ENCODE assay signal across 9 mouse cellular contexts in genomic region chr14:7818463-7819121, GRCm38 (mm10). TPM values are rescaled to one million over a fixed set of nuclear protein-coding genes. Genes with fewer than 3 reads are reported as not detected.
DNase-seq lines count a peak whose midpoint lies in the region; ATAC-seq and TF ChIP-seq lines count a peak whose summit lies in the region.
"Had no signal": no experiment of that assay in that cellular context is flagged by ENCODE, and none has a peak within 500 bp of the region (broad histone marks: within the 10 kb centered on the region; RNA-seq: fewer than 3 reads in every experiment).

No protein-coding gene starts in this region.

- H3K4me3 ChIP-seq in testis, adult 2 months (ENCODE audit: control insufficient read depth, low read depth, low read length) = peak overlapping the region; percentile 44
- H3K4me3 ChIP-seq in forebrain, embryonic 16.5 days (replicated peaks; ENCODE audit: low read length) = peak overlapping the region; percentile 66
- H3K4me3 ChIP-seq in lung, postnatal 0 days (ENCODE audit: low read depth, low read length) = peak overlapping the region; percentile 59
- H3K4me3 ChIP-seq in stomach, postnatal 0 days (ENCODE audit: low read depth, low read length) = peak overlapping the region; percentile 73

- no peak for TF ChIP-seq EP300 in lung, postnatal 0 days (IDR thresholded peaks at IDR 0.05)
- no peak for TF ChIP-seq EP300 in stomach, postnatal 0 days (optimal IDR thresholded peaks at IDR 0.05)

- ATAC-seq in forebrain, embryonic 16.5 days = no peak; the same call in 1 of the 2 replicates
- ATAC-seq in lung, postnatal 0 days = peak; percentile 14
- peak; percentile 51 for ATAC-seq in stomach, postnatal 0 days (ENCODE audit: low FRiP score, low TSS enrichment)

- peak overlapping the region; percentile 83 for H3K4me2 ChIP-seq in forebrain, embryonic 16.5 days (ENCODE audit: low read length)
- peak overlapping the region; percentile 95 for H3K4me2 ChIP-seq in lung, postnatal 0 days (replicated peaks; ENCODE audit: low read depth, low read length)
- peak overlapping the region; percentile 90 for H3K4me2 ChIP-seq in stomach, postnatal 0 days (replicated peaks; ENCODE audit: low read depth)

- no peaks in the 10 kb centered on the region for H3K9me3 ChIP-seq in forebrain, embryonic 16.5 days (ENCODE audit: control insufficient read depth, low read length)
- H3K9me3 ChIP-seq in lung, postnatal 0 days (ENCODE audit: low read length) = no peaks in the 10 kb centered on the region
- no peaks in the 10 kb centered on the region for H3K9me3 ChIP-seq in stomach, postnatal 0 days (ENCODE audit: control insufficient read depth, low read length)

- H3K27me3 ChIP-seq in testis, adult 2 months (ENCODE audit: control insufficient read depth, insufficient read depth, low read length) = no peaks in the 10 kb centered on the region
- no peaks in the 10 kb centered on the region for H3K27me3 ChIP-seq in forebrain, embryonic 16.5 days (replicated peaks; ENCODE audit: control insufficient read depth, insufficient read depth, low read length)
- no peaks in the 10 kb centered on the region for H3K27me3 ChIP-seq in lung, postnatal 0 days (replicated peaks; ENCODE audit: insufficient read depth, low read length)
- H3K27me3 ChIP-seq in stomach, postnatal 0 days (ENCODE audit: control insufficient read depth, insufficient read depth, low read length) = no peaks in the 10 kb centered on the region

- TF ChIP-seq CTCF in testis, adult 2 months (IDR thresholded peaks at IDR 0.05; ENCODE audit: control insufficient read depth, insufficient read depth, insufficient replicate concordance, low read depth, low read length) = no peak
- no peak for TF ChIP-seq CTCF in brain, embryonic 14.5 days (IDR thresholded peaks at IDR 0.05; ENCODE audit: borderline replicate concordance, extremely low read depth, insufficient read depth, insufficient read length)
- TF ChIP-seq CTCF in lung, postnatal 0 days (IDR thresholded peaks at IDR 0.05) = no peak
- no peak for TF ChIP-seq CTCF in stomach, postnatal 0 days (IDR thresholded peaks at IDR 0.05; ENCODE audit: low read depth)

- H3K27ac ChIP-seq in testis, adult 2 months (ENCODE audit: control insufficient read depth, insufficient read depth, low read depth, low read length) = no peak overlapping the region
- no peak overlapping the region for H3K27ac ChIP-seq in forebrain, embryonic 16.5 days (ENCODE audit: low read length)
- H3K27ac ChIP-seq in lung, postnatal 0 days (ENCODE audit: low read length) = peak overlapping the region; percentile 54; the same call in 1 of the 2 replicates
- H3K27ac ChIP-seq in stomach, postnatal 0 days (replicated peaks) = peak overlapping the region; percentile 88

- peak overlapping the region; percentile 63 for H3K9ac ChIP-seq in forebrain, embryonic 16.5 days (replicated peaks; ENCODE audit: low read depth, low read length)
- H3K9ac ChIP-seq in lung, postnatal 0 days (replicated peaks; ENCODE audit: low read depth) = peak overlapping the region; percentile 47
- H3K9ac ChIP-seq in stomach, postnatal 0 days (ENCODE audit: low read length) = peak overlapping the region; percentile 73

- H3K36me3 ChIP-seq in testis, adult 2 months (ENCODE audit: control insufficient read depth, insufficient read depth, low read length) = no peaks in the 10 kb centered on the region
- H3K36me3 ChIP-seq in forebrain, embryonic 16.5 days (ENCODE audit: control insufficient read depth, insufficient read depth) = no peaks in the 10 kb centered on the region
- no peaks in the 10 kb centered on the region for H3K36me3 ChIP-seq in lung, postnatal 0 days (ENCODE audit: insufficient read depth, low read length)
- no peaks in the 10 kb centered on the region for H3K36me3 ChIP-seq in stomach, postnatal 0 days (ENCODE audit: control insufficient read depth, insufficient read depth, low read length)

- TF ChIP-seq POLR2A in testis, adult 2 months (IDR thresholded peaks at IDR 0.05; ENCODE audit: control insufficient read depth, low read depth, low read length) = no peak
- TF ChIP-seq POLR2A in brain, embryonic 14.5 days (IDR thresholded peaks at IDR 0.05; ENCODE audit: borderline replicate concordance, extremely low read depth, insufficient read depth, insufficient read length, poor library complexity, severe bottlenecking) = no peak

- under 1% methylated on average over 36 of the region's 36 CpGs for WGBS in forebrain, embryonic 16.5 days
- WGBS in lung, postnatal 0 days = 1% methylated on average over 36 of the region's 36 CpGs
- WGBS in stomach, postnatal 0 days = 0% methylated on average over 36 of the region's 36 CpGs

- DNase-seq in testis, postnatal 14 days (ENCODE audit: low spot score) = no peak
- DNase-seq in brain, embryonic 14.5 days (ENCODE audit: low read depth) = peak; percentile 39
- DNase-seq in kidney, adult 18-20 months = peak; percentile 68
- DNase-seq in lung, postnatal 0 days (ENCODE audit: low spot score) = peak; percentile 49
- DNase-seq in stomach, postnatal 0 days (ENCODE audit: low spot score) = peak; percentile 71
- no peak for DNase-seq in spleen, postnatal 4 days (ENCODE audit: low spot score in 2 of 2)

- H3K4me1 ChIP-seq in testis, adult 2 months (ENCODE audit: control insufficient read depth, insufficient read depth, low read length) = peaks cover 10% of the 10 kb centered on the region
- peaks cover 30% of the 10 kb centered on the region for H3K4me1 ChIP-seq in forebrain, embryonic 16.5 days (replicated peaks; ENCODE audit: control insufficient read depth, insufficient read depth, low read length)
- peaks cover 8% of the 10 kb centered on the region; the same call in 1 of the 2 replicates for H3K4me1 ChIP-seq in lung, postnatal 0 days (ENCODE audit: insufficient read depth, low read depth, low read length)
- H3K4me1 ChIP-seq in stomach, postnatal 0 days (replicated peaks; ENCODE audit: control insufficient read depth, insufficient read depth) = peaks cover 9% of the 10 kb centered on the region

RNA-seq across cellular contexts. Expression of gene Flnb, which starts 0.8 kb away (rescaled TPM):
- 9.8 and 11.3 TPM in 2 replicates for polyA plus RNA-seq in testis, adult 2 months (2012; rRNA removed)
- polyA plus RNA-seq in brain, embryonic 14.5 days (2012; rRNA removed) = 16.0 and 20.6 TPM in 2 replicates
- polyA plus RNA-seq in forebrain, embryonic 16.5 days (2015; fragmentation: Nextera tagmentation; extraction: Ambion mirVana) = 10.5 and 16.2 TPM in 2 replicates
- polyA plus RNA-seq in lung, postnatal 0 days (2015; fragmentation: Nextera tagmentation; extraction: Ambion mirVana) = 5.4 and 6.7 TPM in 2 replicates
- polyA plus RNA-seq in stomach, postnatal 0 days (2015; fragmentation: Nextera tagmentation; extraction: Ambion mirVana) = 8.3 and 8.8 TPM in 2 replicates

RNA-seq across cellular contexts. Expression of gene Gm26661, which starts 27.2 kb away (rescaled TPM):
- polyA plus RNA-seq in testis, adult 2 months (2012; rRNA removed) = 126 TPM in 2 replicates
- not detected in 2 replicates for polyA plus RNA-seq in brain, embryonic 14.5 days (2012; rRNA removed)
- not detected in 2 replicates for polyA plus RNA-seq in forebrain, embryonic 16.5 days (2015; fragmentation: Nextera tagmentation; extraction: Ambion mirVana)
- not detected in 2 replicates for polyA plus RNA-seq in lung, postnatal 0 days (2015; fragmentation: Nextera tagmentation; extraction: Ambion mirVana)
- not detected in 2 replicates for polyA plus RNA-seq in stomach, postnatal 0 days (2015; fragmentation: Nextera tagmentation; extraction: Ambion mirVana)
- polyA plus RNA-seq: gonadal fat pad, adult 2 months had no signal

Comparison
In these comparisons a context has a peak if more than half of its experiments do, and no peak if none do; other contexts are left out.
1. H3K27ac ChIP-seq: peak in lung, postnatal 0 days (single experiment) and stomach, postnatal 0 days (single experiment); none in testis, adult 2 months (single experiment) and forebrain, embryonic 16.5 days (single experiment).
2. DNase-seq: peak in brain, embryonic 14.5 days (single experiment), kidney, adult 18-20 months (single experiment), lung, postnatal 0 days (single experiment) and stomach, postnatal 0 days (single experiment); none in testis, postnatal 14 days (single experiment) and spleen, postnatal 4 days (0 of 2).
3. RNA of gene Gm26661, which starts 27.2 kb away (polyA plus RNA-seq): 126 TPM in testis, adult 2 months; not detected in forebrain, embryonic 16.5 days, not detected in stomach, postnatal 0 days, not detected in brain, embryonic 14.5 days and not detected in lung, postnatal 0 days; every median in the first group is over 10 times any median in the second.
4. Peak in every context shown above with its lines, with median percentiles within 50 percentile points of each other: H3K4me3 ChIP-seq, H3K4me2 ChIP-seq and H3K9ac ChIP-seq.